Mouse (Mus musculus) lung, adult 2 months (tissue): ENCODE data around the gene Fras1.

Source experiments
- CTCF ChIP-seq: fragments of 200-500 bp; IDR thresholded peaks from 2 replicates; pipeline ENCODE4 v1.5.1; 2011; ENCODE audit warnings: mild to moderate bottlenecking, low read length, control low read depth; ENCODE audit not compliant: insufficient read depth
- POLR2A ChIP-seq: fragments of 200-500 bp; IDR thresholded peaks from 2 replicates; pipeline ENCODE4 v1.6.1; 2011; ENCODE audit warnings: low read depth, mild to moderate bottlenecking, control low read depth, low read length, borderline replicate concordance; ENCODE audit errors: extremely low read depth

- no peak for TF ChIP-seq CTCF
- TF ChIP-seq POLR2A = no peak
These were observed 137.2 kb downstream of the Fras1 start for GRCm38 (mm10) chr5:96511005-96511404.
